ENCODE assay signal across 24 mouse cellular contexts in genomic region chr9:27357893-27358292, GRCm38 (mm10). TPM values are rescaled to one million over a fixed set of nuclear protein-coding genes. Genes with fewer than 3 reads are reported as not detected.
"Had no signal": no experiment of that assay in that cellular context is flagged by ENCODE, and none has a peak within 500 bp of the region (broad histone marks: within the 10 kb centered on the region; RNA-seq: fewer than 3 reads in every experiment).

No protein-coding gene starts in this region.

- H3K27me3 ChIP-seq: neural tube, embryonic 12.5 days; neural tube, embryonic 13.5 days; neural tube, embryonic 15.5 days; stomach, embryonic 15.5 days had no signal

- DNase-seq: retina, postnatal 1 day; right cerebral cortex, adult 18-20 months; right cerebral cortex, postnatal 14 days; right cerebral cortex, postnatal 25 days; right cerebral cortex, postnatal 4 days; spleen, adult 18-20 months; thymus, adult 18-20 months; thymus, adult 2 months; thymus, postnatal 14 days; thymus, postnatal 25 days; thymus, postnatal 36 days; thymus, postnatal 4 days had no signal

- H3K27ac ChIP-seq: neural tube, embryonic 12.5 days; neural tube, embryonic 13.5 days; neural tube, embryonic 15.5 days; stomach, embryonic 15.5 days; stomach, postnatal 0 days had no signal

- H3K9me3 ChIP-seq: neural tube, embryonic 12.5 days; neural tube, embryonic 13.5 days; neural tube, embryonic 15.5 days; stomach, embryonic 15.5 days had no signal

- H3K9ac ChIP-seq: neural tube, embryonic 12.5 days; neural tube, embryonic 13.5 days; neural tube, embryonic 15.5 days; stomach, embryonic 15.5 days had no signal

- H3K4me3 ChIP-seq: neural tube, embryonic 12.5 days; neural tube, embryonic 13.5 days; neural tube, embryonic 15.5 days; stomach, embryonic 15.5 days had no signal

- H3K4me1 ChIP-seq: neural tube, embryonic 12.5 days; neural tube, embryonic 13.5 days; neural tube, embryonic 15.5 days; stomach, embryonic 15.5 days had no signal

- H3K36me3 ChIP-seq: neural tube, embryonic 12.5 days; neural tube, embryonic 13.5 days; neural tube, embryonic 15.5 days; stomach, embryonic 15.5 days had no signal

- H3K4me2 ChIP-seq: neural tube, embryonic 12.5 days; neural tube, embryonic 13.5 days; neural tube, embryonic 15.5 days; stomach, embryonic 15.5 days had no signal

RNA-seq across cellular contexts. Expression of gene Spata19, which starts 38.7 kb away (rescaled TPM):
- total RNA-seq: neutrophil, adult 5-6 weeks had no signal
- polyA plus RNA-seq: neural tube, embryonic 12.5 days; neural tube, embryonic 13.5 days; neural tube, embryonic 14.5 days; neural tube, embryonic 15.5 days; small intestine, adult 2 months; spleen, adult 2 months; stomach, embryonic 14.5 days; stomach, embryonic 15.5 days; stomach, embryonic 16.5 days; stomach, postnatal 0 days; urinary bladder, adult 2 months had no signal
